Mouse (Mus musculus): ENCODE measurements at regions not wholly inside any gene's neighbourhood (a gene's known extent, or its start where the extent isn't known, plus 50 kb on each side); places are given as distances from the start of the nearest gene placed in this dataset.
A peak's percentile ranks its signal among the peaks of the same experiment; 100 is the strongest.

GRCm38 (mm10) chr13:118603474-118603873 is 66.1 kb upstream of the Fgf10 start:
- no peak overlapping the region for H3K9ac ChIP-seq (ENCODE audit: low read depth, low read length)
- no peak overlapping the region for H3K27ac ChIP-seq (replicated peaks; ENCODE audit: insufficient read depth, low read depth, low read length)
- WGBS, result 68% methylated on average over 5 of the region's 5 CpGs
- H3K36me3 ChIP-seq (ENCODE audit: control insufficient read depth, insufficient read depth, low read length), result no peaks in the 10 kb centered on the region
- no peaks in the 10 kb centered on the region for H3K27me3 ChIP-seq (ENCODE audit: control insufficient read depth, insufficient read depth, low read length)
- no peaks in the 10 kb centered on the region for H3K79me2 ChIP-seq (ENCODE audit: control insufficient read depth, insufficient read depth, low read length)
- H3K4me3 ChIP-seq (ENCODE audit: insufficient read depth, low read depth, low read length), result no peak overlapping the region
- no peak for DNase-seq (ENCODE audit: extremely low read depth, low read depth, low spot score)
- no peaks in the 10 kb centered on the region for H3K4me1 ChIP-seq (ENCODE audit: control insufficient read depth, insufficient read depth, low read length)
- TF ChIP-seq CTCF (IDR thresholded peaks at IDR 0.05; ENCODE audit: low read depth, low read length), result no peak
- TF ChIP-seq POLR2A (IDR thresholded peaks at IDR 0.05; ENCODE audit: extremely low read depth, insufficient read depth, low read length), result no peak

- Histone ChIP-seq H3K79me2 (ENCODE audit: control insufficient read depth, insufficient read depth, low read length) (no peaks in the 10 kb centered on the region), H3K27me3 (ENCODE audit: control insufficient read depth, insufficient read depth, low read length) (no peaks in the 10 kb centered on the region), H3K4me3 (ENCODE audit: insufficient read depth, low read depth, low read length) (no peak overlapping the region), H3K27ac (replicated peaks; ENCODE audit: insufficient read depth, low read depth, low read length) (no peak overlapping the region), H3K9ac (ENCODE audit: low read depth, low read length) (no peak overlapping the region), H3K4me1 (ENCODE audit: control insufficient read depth, insufficient read depth, low read length) (no peaks in the 10 kb centered on the region), H3K36me3 (ENCODE audit: control insufficient read depth, insufficient read depth, low read length) (no peaks in the 10 kb centered on the region)
- no peak for DNase-seq (ENCODE audit: extremely low read depth, low read depth, low spot score)
- WGBS, result 55% methylated on average over 5 of the region's 5 CpGs
- TF ChIP-seq POLR2A (IDR thresholded peaks at IDR 0.05; ENCODE audit: extremely low read depth, insufficient read depth, low read length) (no peak), CTCF (IDR thresholded peaks at IDR 0.05; ENCODE audit: low read depth, low read length) (no peak)
Observed at GRCm38 (mm10) chr13:118596856-118597255, 72.7 kb upstream of the Fgf10 start.

GRCm38 (mm10) chr13:118596218-118596795 is 73.3 kb upstream of the Fgf10 start:
- peak; percentile 9 for DNase-seq (ENCODE audit: extremely low read depth, low read depth, low spot score)
- TF ChIP-seq CTCF (IDR thresholded peaks at IDR 0.05; ENCODE audit: low read depth, low read length) (no peak), POLR2A (IDR thresholded peaks at IDR 0.05; ENCODE audit: extremely low read depth, insufficient read depth, low read length) (no peak)
- WGBS, result 29% methylated on average over 6 of the region's 6 CpGs

GRCm38 (mm10) chr13:118592074-118592473 is 77.5 kb upstream of the Fgf10 start:
- no peak overlapping the region for H3K4me3 ChIP-seq (ENCODE audit: insufficient read depth, low read depth, low read length)
- WGBS, result 86% methylated on average over 4 of the region's 4 CpGs
- no peak overlapping the region for H3K9ac ChIP-seq (ENCODE audit: low read depth, low read length)
- no peak overlapping the region for H3K27ac ChIP-seq (replicated peaks; ENCODE audit: insufficient read depth, low read depth, low read length)
- H3K27me3 ChIP-seq (ENCODE audit: control insufficient read depth, insufficient read depth, low read length), result no peaks in the 10 kb centered on the region
- no peaks in the 10 kb centered on the region for H3K36me3 ChIP-seq (ENCODE audit: control insufficient read depth, insufficient read depth, low read length)
- TF ChIP-seq POLR2A (IDR thresholded peaks at IDR 0.05; ENCODE audit: extremely low read depth, insufficient read depth, low read length) (no peak), CTCF (IDR thresholded peaks at IDR 0.05; ENCODE audit: low read depth, low read length) (no peak)
- no peaks in the 10 kb centered on the region for H3K79me2 ChIP-seq (ENCODE audit: control insufficient read depth, insufficient read depth, low read length)
- H3K4me1 ChIP-seq (ENCODE audit: control insufficient read depth, insufficient read depth, low read length), result no peaks in the 10 kb centered on the region
- DNase-seq (ENCODE audit: extremely low read depth, low read depth, low spot score), result no peak

More at GRCm38 (mm10) chr13:118596218-118596795, 73.3 kb upstream of the Fgf10 start:
- H3K9ac ChIP-seq (ENCODE audit: low read depth, low read length), result no peak overlapping the region
- H3K79me2 ChIP-seq (ENCODE audit: control insufficient read depth, insufficient read depth, low read length), result no peaks in the 10 kb centered on the region
- H3K4me3 ChIP-seq (ENCODE audit: insufficient read depth, low read depth, low read length), result no peak overlapping the region
- H3K4me1 ChIP-seq (ENCODE audit: control insufficient read depth, insufficient read depth, low read length), result no peaks in the 10 kb centered on the region
- H3K36me3 ChIP-seq (ENCODE audit: control insufficient read depth, insufficient read depth, low read length), result no peaks in the 10 kb centered on the region
- H3K27ac ChIP-seq (replicated peaks; ENCODE audit: insufficient read depth, low read depth, low read length), result no peak overlapping the region
- H3K27me3 ChIP-seq (ENCODE audit: control insufficient read depth, insufficient read depth, low read length), result no peaks in the 10 kb centered on the region

GRCm38 (mm10) chr13:118572555-118572954 is 97.0 kb upstream of the Fgf10 start:
- Histone ChIP-seq H3K79me2 (ENCODE audit: control insufficient read depth, insufficient read depth, low read length) (no peaks in the 10 kb centered on the region), H3K36me3 (ENCODE audit: control insufficient read depth, insufficient read depth, low read length) (no peaks in the 10 kb centered on the region), H3K4me1 (ENCODE audit: control insufficient read depth, insufficient read depth, low read length) (no peaks in the 10 kb centered on the region), H3K4me3 (ENCODE audit: insufficient read depth, low read depth, low read length) (no peak overlapping the region), H3K27ac (replicated peaks; ENCODE audit: insufficient read depth, low read depth, low read length) (no peak overlapping the region), H3K9ac (ENCODE audit: low read depth, low read length) (no peak overlapping the region), H3K27me3 (ENCODE audit: control insufficient read depth, insufficient read depth, low read length) (no peaks in the 10 kb centered on the region)
- DNase-seq (ENCODE audit: extremely low read depth, low read depth, low spot score), result no peak
- TF ChIP-seq POLR2A (IDR thresholded peaks at IDR 0.05; ENCODE audit: extremely low read depth, insufficient read depth, low read length), result no peak
- no peak for TF ChIP-seq CTCF (IDR thresholded peaks at IDR 0.05; ENCODE audit: low read depth, low read length)
- WGBS, result 80% methylated on average over 1 of the region's 1 CpGs

GRCm38 (mm10) chr13:118565219-118565833 is 104.3 kb upstream of the Fgf10 start:
- H3K79me2 ChIP-seq (ENCODE audit: control insufficient read depth, insufficient read depth, low read length), result no peaks in the 10 kb centered on the region

More at GRCm38 (mm10) chr13:118565219-118565833, 104.3 kb upstream of the Fgf10 start:
- no peak overlapping the region for H3K9ac ChIP-seq (ENCODE audit: low read depth, low read length)
- no peaks in the 10 kb centered on the region for H3K27me3 ChIP-seq (ENCODE audit: control insufficient read depth, insufficient read depth, low read length)
- no peaks in the 10 kb centered on the region for H3K4me1 ChIP-seq (ENCODE audit: control insufficient read depth, insufficient read depth, low read length)
- no peak overlapping the region for H3K4me3 ChIP-seq (ENCODE audit: insufficient read depth, low read depth, low read length)
- no peak for DNase-seq (ENCODE audit: extremely low read depth, low read depth, low spot score)
- H3K36me3 ChIP-seq (ENCODE audit: control insufficient read depth, insufficient read depth, low read length), result no peaks in the 10 kb centered on the region
- no peak overlapping the region for H3K27ac ChIP-seq (replicated peaks; ENCODE audit: insufficient read depth, low read depth, low read length)
- no peak for TF ChIP-seq CTCF (IDR thresholded peaks at IDR 0.05; ENCODE audit: low read depth, low read length)
- no peak for TF ChIP-seq POLR2A (IDR thresholded peaks at IDR 0.05; ENCODE audit: extremely low read depth, insufficient read depth, low read length)

Measured in liver, adult 2 months (tissue).